Mouse (Mus musculus) CH12.LX (cell line): ENCODE measurements around the gene Sema6d. TPM values are rescaled to one million over a fixed set of nuclear protein-coding genes. Genes with fewer than 3 reads are reported as not detected.

Experiments used
- DNase-seq: peaks from one replicate; pipeline ENCODE4 v3.0.0-alpha.2; 2013; ENCODE audit errors: extremely low read depth
- H3K27ac ChIP-seq: 2 replicates; pipeline ENCODE4 v1.5.1; 2012; ENCODE audit warnings: low read depth, mild to moderate bottlenecking, control low read depth, moderate library complexity; ENCODE audit not compliant: insufficient read depth
- H3K27me3 ChIP-seq: replicated peaks from 2 replicates; pipeline ENCODE3; 2012; ENCODE audit warnings: inconsistent platforms
- H3K36me3 ChIP-seq, 2 experiments: replicated peaks in 1 of 2; 2 replicates each; pipeline versions ENCODE3 to v1.6.1; 2012; ENCODE audit warnings: inconsistent platforms in 1 of 2, low read length in 1 of 2, mild to moderate bottlenecking in 1 of 2, mixed read lengths in 1 of 2, moderate library complexity in 1 of 2; ENCODE audit not compliant: control insufficient read depth in 1 of 2, insufficient read depth in 1 of 2
- H3K4me1 ChIP-seq, 2 experiments: 2 replicates each; pipeline ENCODE4 v1.6.1; 2012; ENCODE audit warnings: inconsistent platforms in 1 of 2, moderate library complexity in 1 of 2; ENCODE audit not compliant: insufficient read depth in 2 of 2, control insufficient read depth in 1 of 2
- H3K4me2 ChIP-seq: 2 replicates; pipeline ENCODE4 v1.6.1; 2012; ENCODE audit warnings: low read depth, mild to moderate bottlenecking, control low read depth; ENCODE audit not compliant: poor library complexity, insufficient read depth, severe bottlenecking
- H3K4me3 ChIP-seq, 3 experiments: fragments of 150-350 bp in 1 of 3; sonication (generic) in 1 of 3; replicated peaks in 1 of 3; 2 replicates each; pipeline versions ENCODE3 to v1.5.1; 2011 to 2012; ENCODE audit warnings: low read depth in 2 of 3, low read length in 2 of 3, mild to moderate bottlenecking in 2 of 3, moderate library complexity in 2 of 3, control low read depth in 1 of 3, improper control_type of control experiment in 1 of 3, inconsistent platforms in 1 of 3, mixed read lengths in 1 of 3; ENCODE audit not compliant: poor library complexity in 1 of 3
- H3K79me2 ChIP-seq: replicated peaks from 2 replicates; pipeline ENCODE4 v1.6.1; 2012; ENCODE audit warnings: mild to moderate bottlenecking, moderate library complexity; ENCODE audit not compliant: control insufficient read depth, poor library complexity, insufficient read depth, severe bottlenecking; ENCODE audit errors: extremely low read depth
- H3K9ac ChIP-seq: 2 replicates; pipeline ENCODE4 v1.6.1; 2012; ENCODE audit warnings: low read depth, mild to moderate bottlenecking, control low read depth, moderate library complexity; ENCODE audit not compliant: insufficient read depth
- H3K9me3 ChIP-seq: replicated peaks from 2 replicates; pipeline ENCODE3; 2012; ENCODE audit warnings: low read length, inconsistent platforms, mixed read lengths
- E2F4 ChIP-seq: IDR thresholded peaks from 2 replicates; pipeline ENCODE4 v1.6.1; 2011; ENCODE audit warnings: low read depth, low read length, improper control_type of control experiment; ENCODE audit not compliant: insufficient replicate concordance
- ETS1 ChIP-seq: conservative IDR thresholded peaks from 2 replicates; pipeline ENCODE4 v1.6.1; 2012; ENCODE audit warnings: low read depth, mild to moderate bottlenecking, inconsistent platforms, low read length, improper control_type of control experiment, moderate library complexity
- GABPA ChIP-seq: IDR thresholded peaks from 2 replicates; pipeline ENCODE4 v1.6.1; 2012; ENCODE audit warnings: low read depth, low read length, improper control_type of control experiment, inconsistent platforms; ENCODE audit not compliant: insufficient replicate concordance
- HCFC1 ChIP-seq: IDR thresholded peaks from 2 replicates; pipeline ENCODE4 v1.6.1; 2012; ENCODE audit warnings: low read depth, mild to moderate bottlenecking, inconsistent platforms, low read length, improper control_type of control experiment
- IRF4 ChIP-seq: IDR thresholded peaks from 2 replicates; pipeline ENCODE4 v1.6.1; 2014; ENCODE audit warnings: low read depth, mild to moderate bottlenecking, inconsistent platforms, low read length, improper control_type of control experiment
- JUND ChIP-seq: conservative IDR thresholded peaks from 2 replicates; pipeline ENCODE4 v1.6.1; 2011; ENCODE audit warnings: low read depth, low read length, improper control_type of control experiment
- KAT2A ChIP-seq: IDR thresholded peaks from 2 replicates; pipeline ENCODE4 v1.6.1; 2012; ENCODE audit warnings: low read length, improper control_type of control experiment, inconsistent platforms; ENCODE audit not compliant: insufficient replicate concordance
- MAFK ChIP-seq: IDR thresholded peaks from 2 replicates; pipeline ENCODE4 v1.6.1; 2011; ENCODE audit warnings: low read length, improper control_type of control experiment; ENCODE audit not compliant: insufficient replicate concordance
- MAX ChIP-seq: IDR thresholded peaks from 2 replicates; pipeline ENCODE4 v1.6.1; 2011; ENCODE audit warnings: low read length, improper control_type of control experiment
- MXI1 ChIP-seq: IDR thresholded peaks from 2 replicates; pipeline ENCODE4 v1.6.1; 2011; ENCODE audit warnings: mild to moderate bottlenecking, low read depth, low read length, improper control_type of control experiment
- MYC ChIP-seq: IDR thresholded peaks from 2 replicates; pipeline ENCODE4 v1.6.1; 2011; ENCODE audit warnings: low read depth, mild to moderate bottlenecking, improper control_type of control experiment, low read length
- NRF1 ChIP-seq: IDR thresholded peaks from 2 replicates; pipeline ENCODE4 v1.6.1; 2014; ENCODE audit warnings: low read depth, mild to moderate bottlenecking, inconsistent platforms, low read length, improper control_type of control experiment, moderate library complexity
- PAX5 ChIP-seq: IDR thresholded peaks from 2 replicates; pipeline ENCODE4 v1.6.1; 2012; ENCODE audit warnings: low read length, inconsistent platforms, mixed read lengths
- POLR2A ChIP-seq: IDR thresholded peaks from 2 replicates; pipeline ENCODE4 v1.6.1; 2011; ENCODE audit warnings: low read depth, mild to moderate bottlenecking, improper control_type of control experiment, low read length
- SMC3 ChIP-seq: IDR thresholded peaks from 2 replicates; pipeline ENCODE4 v1.6.1; 2011; ENCODE audit warnings: low read depth, low read length, improper control_type of control experiment
- TBP ChIP-seq: conservative IDR thresholded peaks from 2 replicates; pipeline ENCODE4 v1.6.1; 2011; ENCODE audit warnings: low read depth, low read length, improper control_type of control experiment
- UBTF ChIP-seq: IDR thresholded peaks from 2 replicates; pipeline ENCODE4 v1.6.1; 2012; ENCODE audit warnings: low read depth, mild to moderate bottlenecking, inconsistent platforms, low read length, improper control_type of control experiment, moderate library complexity
- USF1 ChIP-seq: IDR thresholded peaks from 2 replicates; pipeline ENCODE4 v1.6.1; 2014; ENCODE audit warnings: low read depth, mild to moderate bottlenecking, inconsistent platforms, low read length, improper control_type of control experiment
- USF2 ChIP-seq: conservative IDR thresholded peaks from 2 replicates; pipeline ENCODE4 v1.6.1; 2011; ENCODE audit warnings: low read depth, low read length, improper control_type of control experiment
- dilution Hi-C: fragments of 300-500 bp; cut with MboI; formaldehyde crosslinking; loops from 2 replicates; pipeline ENCODE4 v1.14.3; 2020; ENCODE audit warnings: low sequenced_read_pairs; ENCODE audit not compliant: extremely low pct_unique_long_range_greater_than_20kb, extremely low pct_ligation_motif_present
- in situ Hi-C: fragments of 300-500 bp; cut with MboI; formaldehyde crosslinking; loops from 3 replicates; pipeline ENCODE4 v1.14.3; 2019; ENCODE audit warnings: low sequenced_read_pairs, low pct_ligation_motif_present, low pct_unique_long_range_greater_than_20kb, mixed read lengths
- polyA plus RNA-seq: library from polyadenylated mRNA; unstranded; fragments of >175 nt; gene quantifications from 2 replicates; pipeline ENCODE4 v1.2.1, GENCODE M21; 2012; ENCODE audit warnings: low read depth; ENCODE audit not compliant: insufficient read length
- total RNA-seq, 2 experiments: library from RNA; depleted of rRNA; stranded (reverse); fragments of 300-350 nt in 1 of 2; fragments of >200 nt in 1 of 2; gene quantifications; 2 replicates each; pipeline ENCODE4 v1.2.3; 2012 to 2014

Gene Sema6d
- total and polyA plus RNA-seq, 3 experiments, result not detected

GRCm38 (mm10) chr2:124456999-124457398 is 367.2 kb downstream of the Sema6d start:
- no peak for DNase-seq
- H3K9ac ChIP-seq, result no peak overlapping the region
- in situ Hi-C loops, result no loop called here
- H3K27me3 ChIP-seq, result no peaks in the 10 kb centered on the region
- no peak overlapping the region for H3K27ac ChIP-seq
- H3K9me3 ChIP-seq, result peaks cover 63% of the 10 kb centered on the region
- H3K79me2 ChIP-seq, result no peaks in the 10 kb centered on the region
- TF ChIP-seq USF1 (no peak), HCFC1 (no peak), E2F4 (no peak), SMC3 (no peak)
- no peak overlapping the region for H3K4me3 ChIP-seq
- H3K36me3 ChIP-seq, result no peaks in the 10 kb centered on the region
- H3K4me2 ChIP-seq, result no peak overlapping the region
- dilution Hi-C loops, result no loop called here
- H3K4me1 ChIP-seq, result no peaks in the 10 kb centered on the region

- Histone ChIP-seq H3K27me3 (no peaks in the 10 kb centered on the region), H3K9ac (no peak overlapping the region), H3K4me3 (no peak overlapping the region), H3K9me3 (peaks cover 65% of the 10 kb centered on the region), H3K4me2 (no peak overlapping the region), H3K36me3 (no peaks in the 10 kb centered on the region), H3K27ac (no peak overlapping the region), H3K4me1 (no peaks in the 10 kb centered on the region), H3K79me2 (no peaks in the 10 kb centered on the region)
- TF ChIP-seq MAFK (no peak), POLR2A (no peak), MAX (no peak), ETS1 (no peak), MXI1 (no peak), GABPA (no peak), USF2 (no peak), PAX5 (no peak), USF1 (no peak), UBTF (no peak), JUND (no peak), SMC3 (no peak), NRF1 (no peak), TBP (no peak), MYC (no peak), KAT2A (no peak), IRF4 (no peak)
- DNase-seq, result no peak
- dilution Hi-C loops, result no loop called here
- in situ Hi-C loops, result no loop called here
Measured at GRCm38 (mm10) chr2:124458028-124458427, 368.3 kb downstream of the Sema6d start.
